Mouse (Mus musculus): Measurements from ENCODE around the gene Dip2c. TPM values are rescaled to one million over a fixed set of nuclear protein-coding genes. Genes with fewer than 3 reads are reported as not detected.

The Dip2c gene
- polyA plus RNA-seq, 1 experiment, result 29.9 TPM

- DNase-seq (ENCODE audit: extremely low spot score in 1 of 2, low spot score in 1 of 2), result no peak
Measured at GRCm38 (mm10) chr13:9712409-9712808, 436.1 kb downstream of the Dip2c start.

- DNase-seq (ENCODE audit: extremely low spot score in 1 of 2, low spot score in 1 of 2), result no peak
Measured at GRCm38 (mm10) chr13:9712971-9713370, 436.6 kb downstream of the Dip2c start.

- no peak for DNase-seq (ENCODE audit: extremely low spot score in 1 of 2, low spot score in 1 of 2)
Measured at GRCm38 (mm10) chr13:9713462-9714134, 437.3 kb downstream of the Dip2c start.

DNA sequence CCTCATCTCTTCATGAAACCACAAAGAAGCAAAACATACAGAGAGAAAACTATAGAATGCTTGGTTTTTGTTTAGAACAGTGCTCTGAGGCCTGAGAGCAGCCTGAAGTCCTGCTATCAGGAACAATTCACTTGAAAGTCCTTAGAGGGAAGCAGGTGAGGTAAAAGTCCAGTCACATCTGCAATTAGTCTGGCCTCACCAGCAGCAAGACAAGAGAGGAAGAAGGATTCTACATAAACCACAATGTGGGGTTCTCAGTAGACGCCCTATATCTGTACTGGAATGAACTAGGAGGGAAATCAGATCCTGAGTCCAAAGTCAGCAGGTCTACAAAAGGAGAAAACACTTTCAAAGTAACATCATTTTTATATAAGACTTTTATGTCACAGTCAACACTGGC lies 438.9 kb downstream of the Dip2c start:
- no peak for DNase-seq (ENCODE audit: extremely low spot score in 1 of 2, low spot score in 1 of 2)

Other genes with a start within 250 kb of the Dip2c start
- 31.7 and 34.2 TPM in 2 replicates for gene Larp4b, start 182.6 kb upstream of the Dip2c start, polyA plus RNA-seq (2012; rRNA removed)

Measured in frontal cortex, adult 2 months (tissue).